In the genomic region with DNA sequence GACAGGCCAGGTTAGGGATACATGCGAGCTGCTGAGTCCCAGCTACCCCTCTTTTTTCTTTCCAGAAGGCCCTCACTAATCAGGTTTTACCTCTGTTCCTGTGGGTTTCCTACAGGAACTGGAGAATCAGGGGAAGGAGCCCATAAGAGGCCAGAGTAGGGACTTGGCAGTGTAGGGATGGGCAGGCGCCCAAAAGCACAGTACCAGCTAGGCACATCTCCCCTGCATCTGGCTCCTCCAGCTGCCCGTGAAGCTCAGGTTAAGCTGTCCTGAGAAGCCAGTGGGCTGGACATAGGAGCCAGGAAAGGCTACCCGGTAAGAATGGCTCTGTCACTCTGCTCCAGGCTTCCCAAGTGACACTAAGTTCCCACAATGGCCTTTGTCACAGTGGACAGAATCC, we compare ENCODE assay signal across 18 mouse cellular contexts. TPM values are rescaled to one million over a fixed set of nuclear protein-coding genes. Genes with fewer than 3 reads are reported as not detected.
DNase-seq lines count a peak whose midpoint lies in the region; ATAC-seq lines count a peak whose summit lies in the region.
"Had no signal": no experiment of that assay in that cellular context is flagged by ENCODE, and none has a peak within 500 bp of the region (broad histone marks: within the 10 kb centered on the region; RNA-seq: fewer than 3 reads in every experiment).

No protein-coding gene starts in this region.

- WGBS in forebrain, embryonic 14.5 days: 61% methylated on average over 4 of the region's 4 CpGs
- WGBS in hindbrain, embryonic 15.5 days: 71% methylated on average over 4 of the region's 4 CpGs
- WGBS in neural tube, embryonic 13.5 days: 77% methylated on average over 4 of the region's 4 CpGs

- ATAC-seq in forebrain, embryonic 14.5 days: no peak
- ATAC-seq in hindbrain, embryonic 15.5 days (ENCODE audit: low FRiP score, low read depth): no peak
- ATAC-seq in neural tube, embryonic 13.5 days (ENCODE audit: low read depth): no peak

- no peaks in the 10 kb centered on the region for H3K27me3 ChIP-seq in forebrain, embryonic 14.5 days (replicated peaks; ENCODE audit: control insufficient read depth, insufficient read depth, low read length)
- no peaks in the 10 kb centered on the region for H3K27me3 ChIP-seq in hindbrain, embryonic 15.5 days
- H3K27me3 ChIP-seq in neural tube, embryonic 13.5 days: no peaks in the 10 kb centered on the region

- H3K36me3 ChIP-seq in forebrain, embryonic 14.5 days (ENCODE audit: control insufficient read depth, insufficient read depth, low read length): peaks cover 34% of the 10 kb centered on the region
- peaks cover 18% of the 10 kb centered on the region for H3K36me3 ChIP-seq in hindbrain, embryonic 15.5 days
- peaks cover 49% of the 10 kb centered on the region for H3K36me3 ChIP-seq in neural tube, embryonic 13.5 days
- H3K36me3 ChIP-seq: G1E; heart, embryonic 12.5 days; lung, embryonic 15.5 days had no signal

- peak overlapping the region; percentile 35; the same call in 1 of the 2 replicates for H3K9ac ChIP-seq in forebrain, embryonic 14.5 days (ENCODE audit: low read length)
- peak overlapping the region; percentile 6; the same call in 1 of the 2 replicates for H3K9ac ChIP-seq in hindbrain, embryonic 15.5 days
- peak overlapping the region; percentile 90; the same call in 1 of the 2 replicates for H3K9ac ChIP-seq in neural tube, embryonic 13.5 days
- H3K9ac ChIP-seq: heart, embryonic 12.5 days; lung, embryonic 15.5 days had no signal

- H3K27ac ChIP-seq in forebrain, embryonic 14.5 days (ENCODE audit: low read depth, low read length): peak overlapping the region; percentile 83; the same call in 1 of the 2 replicates
- no peak overlapping the region for H3K27ac ChIP-seq in hindbrain, embryonic 15.5 days (replicated peaks)
- H3K27ac ChIP-seq in neural tube, embryonic 13.5 days (replicated peaks): peak overlapping the region; percentile 90
- H3K27ac ChIP-seq: lung, embryonic 15.5 days had no signal

- peak; percentile 19 to 60 for DNase-seq in gastrocnemius, adult 8-10 months (ENCODE audit: low spot score in 2 of 2)
- DNase-seq in gastrocnemius, postnatal 14 days: no peak
- no peak for DNase-seq in forebrain, embryonic 14.5 days (ENCODE audit: low spot score)
- no peak for DNase-seq in adrenal gland, postnatal 36 days
- DNase-seq in thymus, postnatal 10 days (ENCODE audit: low spot score in 2 of 2): no peak
- DNase-seq: heart, postnatal 4 days; kidney, adult 8-10 months; retina, postnatal 1 day had no signal

- H3K9me3 ChIP-seq in forebrain, embryonic 14.5 days (replicated peaks; ENCODE audit: control insufficient read depth, low read length): no peaks in the 10 kb centered on the region
- no peaks in the 10 kb centered on the region for H3K9me3 ChIP-seq in hindbrain, embryonic 15.5 days
- no peaks in the 10 kb centered on the region for H3K9me3 ChIP-seq in neural tube, embryonic 13.5 days
- H3K9me3 ChIP-seq: G1E; heart, embryonic 12.5 days; lung, embryonic 15.5 days had no signal

- peaks cover 69% of the 10 kb centered on the region for H3K4me1 ChIP-seq in forebrain, embryonic 14.5 days (ENCODE audit: control insufficient read depth, insufficient read depth, low read length)
- peaks cover 81% of the 10 kb centered on the region for H3K4me1 ChIP-seq in hindbrain, embryonic 15.5 days (replicated peaks)
- peaks cover 89% of the 10 kb centered on the region for H3K4me1 ChIP-seq in neural tube, embryonic 13.5 days (replicated peaks)
- H3K4me1 ChIP-seq: lung, embryonic 15.5 days had no signal

- no peak overlapping the region for H3K4me3 ChIP-seq in forebrain, embryonic 14.5 days (ENCODE audit: low read depth, low read length)
- H3K4me3 ChIP-seq in hindbrain, embryonic 15.5 days: no peak overlapping the region
- H3K4me3 ChIP-seq in neural tube, embryonic 13.5 days: no peak overlapping the region
- H3K4me3 ChIP-seq: heart, embryonic 12.5 days; lung, embryonic 15.5 days had no signal

- intact Hi-C loops in gastrocnemius, postnatal 14 days (cut with DNase I; ENCODE audit: low total_unique reads): no loop called here

- H3K4me2 ChIP-seq in forebrain, embryonic 14.5 days (ENCODE audit: low read length): peak overlapping the region; percentile 86
- peak overlapping the region; percentile 78 for H3K4me2 ChIP-seq in hindbrain, embryonic 15.5 days
- H3K4me2 ChIP-seq in neural tube, embryonic 13.5 days: peak overlapping the region; percentile 94
- H3K4me2 ChIP-seq: heart, embryonic 12.5 days; lung, embryonic 15.5 days had no signal

RNA-seq across cellular contexts. Expression of a gene that starts 1.3 kb away (rescaled TPM):
- total RNA-seq in gastrocnemius, adult 8-10 months (2022): 10 to 100 TPM; 10.6 to 11.8 (median 11.3) TPM
- total RNA-seq in gastrocnemius, postnatal 14 days (2021): 1 to 10 TPM; 3.0 to 3.8 TPM
- 14.7 and 19.2 TPM in 2 replicates for polyA plus RNA-seq in forebrain, embryonic 14.5 days (2014; fragmentation: Nextera tagmentation; extraction: Ambion mirVana)
- 20.0 and 21.0 TPM in 2 replicates for polyA plus RNA-seq in hindbrain, embryonic 15.5 days (2015; fragmentation: Nextera tagmentation; extraction: Ambion mirVana)
- 11.9 and 18.3 TPM in 2 replicates for polyA plus RNA-seq in neural tube, embryonic 13.5 days (2015; fragmentation: Nextera tagmentation; extraction: Ambion mirVana)
- total RNA-seq in adrenal gland, postnatal 36 days (2021): 1 to 10 TPM; 2.7 to 4.7 TPM
- total RNA-seq: G1E; liver, adult 2 months had no signal
- polyA plus RNA-seq: G1E; liver, adult 2 months had no signal

RNA-seq across cellular contexts. Expression of a gene that starts 3.3 kb away (rescaled TPM):
- not detected for total RNA-seq in gastrocnemius, adult 8-10 months (2022)
- not detected for total RNA-seq in gastrocnemius, postnatal 14 days (2021)
- polyA plus RNA-seq in forebrain, embryonic 14.5 days (2014; fragmentation: Nextera tagmentation; extraction: Ambion mirVana): 301 and 306 TPM in 2 replicates
- 219 and 232 TPM in 2 replicates for polyA plus RNA-seq in hindbrain, embryonic 15.5 days (2015; fragmentation: Nextera tagmentation; extraction: Ambion mirVana)
- 246 and 259 TPM in 2 replicates for polyA plus RNA-seq in neural tube, embryonic 13.5 days (2015; fragmentation: Nextera tagmentation; extraction: Ambion mirVana)
- 10 to 100 TPM; 13.6 to 20.4 TPM for total RNA-seq in adrenal gland, postnatal 36 days (2021)
- total RNA-seq: G1E; liver, adult 2 months; megakaryocyte, adult 5-6 weeks had no signal
- polyA plus RNA-seq: G1E; liver, adult 2 months; spleen, adult 2 months had no signal

RNA-seq across cellular contexts. Expression of a gene that starts 37.7 kb away (rescaled TPM):
- not detected for total RNA-seq in gastrocnemius, adult 8-10 months (2022)
- not detected for total RNA-seq in gastrocnemius, postnatal 14 days (2021)
- polyA plus RNA-seq in forebrain, embryonic 14.5 days (2014; fragmentation: Nextera tagmentation; extraction: Ambion mirVana): 0.38 and 0.78 TPM in 2 replicates
- polyA plus RNA-seq in hindbrain, embryonic 15.5 days (2015; fragmentation: Nextera tagmentation; extraction: Ambion mirVana): 1.4 and 1.6 TPM in 2 replicates
- polyA plus RNA-seq in neural tube, embryonic 13.5 days (2015; fragmentation: Nextera tagmentation; extraction: Ambion mirVana): 0.88 and 1.4 TPM in 2 replicates
- total RNA-seq in adrenal gland, postnatal 36 days (2021): not detected
- total RNA-seq: heart, postnatal 4 days; layer of hippocampus, adult 18-20 months; left cerebral cortex, postnatal 14 days; megakaryocyte, adult 5-6 weeks had no signal
- polyA plus RNA-seq: G1E; spleen, adult 2 months had no signal

RNA-seq across cellular contexts. Expression of a gene that starts 38.3 kb away (rescaled TPM):
- total RNA-seq in gastrocnemius, adult 8-10 months (2022): 10 to 100 TPM; 29.1 to 33.8 (median 32.0) TPM
- total RNA-seq in gastrocnemius, postnatal 14 days (2021): 10 to 100 TPM; 40.4 to 47.1 TPM
- 57.2 and 58.6 TPM in 2 replicates for polyA plus RNA-seq in forebrain, embryonic 14.5 days (2014; fragmentation: Nextera tagmentation; extraction: Ambion mirVana)
- 60.6 and 61.0 TPM in 2 replicates for polyA plus RNA-seq in hindbrain, embryonic 15.5 days (2015; fragmentation: Nextera tagmentation; extraction: Ambion mirVana)
- 58.6 and 62.2 TPM in 2 replicates for polyA plus RNA-seq in neural tube, embryonic 13.5 days (2015; fragmentation: Nextera tagmentation; extraction: Ambion mirVana)
- 10 to 100 TPM; 73.2 to 80.4 TPM for total RNA-seq in adrenal gland, postnatal 36 days (2021)

Comparison
In these comparisons a context has a peak if more than half of its experiments do, and no peak if none do; other contexts are left out.
1. DNase-seq: peak in gastrocnemius, adult 8-10 months (2 of 2); none in gastrocnemius, postnatal 14 days (single experiment), forebrain, embryonic 14.5 days (single experiment), adrenal gland, postnatal 36 days (0 of 2) and thymus, postnatal 10 days (0 of 2).
2. H3K9ac ChIP-seq: peak in every context shown above with its lines; median percentile 90 in neural tube, embryonic 13.5 days; 35 in forebrain, embryonic 14.5 days; 6 in hindbrain, embryonic 15.5 days.
3. RNA of a gene that starts 3.3 kb away (total RNA-seq): 13.6 to 20.4 TPM in adrenal gland, postnatal 36 days; not detected in gastrocnemius, adult 8-10 months and not detected in gastrocnemius, postnatal 14 days; every median in the first group is over 10 times any median in the second.
4. Peak in every context shown above with its lines, with median percentiles within 50 percentile points of each other: H3K4me2 ChIP-seq.